Mouse (Mus musculus): ENCODE data around the gene Ctnnal1.

- TF ChIP-seq CTCF (IDR thresholded peaks at IDR 0.05; ENCODE audit: extremely low read depth, insufficient read depth, insufficient read length, insufficient replicate concordance) (no peak), POLR2A (IDR thresholded peaks at IDR 0.05; ENCODE audit: low read depth, low read length) (no peak)
Observed at GRCm38 (mm10) chr4:56914338-56914737, 49.4 kb upstream of the Ctnnal1 start.
